Mouse (Mus musculus): ENCODE measurements around the gene Vars.

DNA sequence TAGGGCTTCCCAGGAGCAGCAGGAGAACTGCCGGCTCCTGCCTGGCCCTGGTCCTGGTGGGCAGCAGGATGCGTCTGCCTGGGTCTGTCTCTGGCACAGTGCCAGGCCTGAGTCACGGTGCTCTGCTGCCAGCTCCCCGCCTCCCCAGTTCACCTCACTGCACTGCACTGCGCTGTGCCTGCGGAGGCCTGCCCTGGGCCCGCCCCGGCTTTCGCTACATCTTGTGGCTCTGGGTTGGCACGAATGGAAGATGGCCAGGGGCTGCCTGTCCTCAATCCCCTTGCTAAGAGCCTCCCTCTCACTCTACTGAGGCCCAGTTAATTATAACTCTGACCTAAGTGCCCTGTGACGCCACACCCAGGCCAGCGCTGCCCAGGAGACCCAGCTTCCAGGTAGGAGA, 15.6 kb downstream of the Vars start, which contains the start of gene Vwa7:
- TF ChIP-seq CTCF (IDR thresholded peaks at IDR 0.05; ENCODE audit: control insufficient read depth, insufficient read depth, insufficient replicate concordance, low read depth, low read length) (no peak), POLR2A (IDR thresholded peaks at IDR 0.05; ENCODE audit: control insufficient read depth, low read depth, low read length) (no peak)
